Mouse (Mus musculus): ENCODE data around the gene 4930524N10Rik.

Gene 4930524N10Rik

DNA sequence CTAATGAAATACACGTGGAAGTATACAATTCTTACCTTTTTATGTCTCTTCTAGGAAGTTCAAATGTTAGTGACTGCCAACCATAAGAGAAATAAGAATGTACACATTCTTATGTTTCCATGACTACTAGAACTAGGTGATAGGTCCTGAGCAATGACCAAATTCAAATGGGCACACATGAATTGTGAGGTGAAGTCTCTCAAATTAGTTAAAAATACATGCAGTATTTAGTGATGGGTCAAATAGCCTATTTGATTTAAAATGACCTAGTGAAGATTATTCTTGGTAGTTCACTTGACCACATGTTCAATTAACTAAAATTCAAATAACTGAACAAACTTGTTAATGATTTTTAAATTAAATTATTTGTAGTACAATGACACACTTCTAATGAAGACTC, at the start of gene 4930524N10Rik:
4930524N10Rik (minus strand) TSS at position 101 of the 400 bp plus-strand sequence.
- no peak for DNase-seq (ENCODE audit: low spot score)

- no peak for DNase-seq (ENCODE audit: low spot score)
Observed at GRCm38 (mm10) chrX:154350042-154350441, 6.8 kb upstream of the 4930524N10Rik start.

- DNase-seq (ENCODE audit: low spot score): no peak
Observed at GRCm38 (mm10) chrX:154349302-154350041, 6.3 kb upstream of the 4930524N10Rik start.

DNA sequence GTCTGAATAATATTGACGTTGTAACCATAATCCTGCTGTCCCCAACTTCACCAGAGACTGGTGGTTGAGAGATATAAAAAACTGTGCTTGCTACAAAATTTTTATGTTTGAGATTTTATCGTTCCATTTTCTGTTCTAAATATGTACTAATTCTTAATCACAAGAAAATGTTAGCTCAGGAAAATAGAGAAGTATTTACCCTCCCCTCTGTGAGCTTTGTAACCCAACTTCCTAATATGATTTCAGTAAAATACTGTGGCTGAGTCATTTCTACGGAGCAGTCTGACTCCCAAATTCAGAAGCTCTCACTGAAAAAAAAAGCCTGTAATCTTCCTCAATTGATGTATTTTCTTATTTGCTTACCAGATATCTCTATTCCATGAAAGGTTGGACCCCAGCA, 4.7 kb upstream of the 4930524N10Rik start:
- no peak for DNase-seq (ENCODE audit: low spot score)

All from layer of hippocampus, adult 9-10 months (tissue).